Mouse (Mus musculus) midbrain, postnatal 0 days (tissue): ENCODE measurements around the gene Letmd1. TPM values are rescaled to one million over a fixed set of nuclear protein-coding genes. Genes with fewer than 3 reads are reported as not detected.
"Not testable (repeated sequence)": the region's sequence is repeated elsewhere in the genome, so short reads cannot be mapped to it uniquely, and the experiment has no call there.

Source experiments
- ATAC-seq: fragments of 200-750 bp; cut with Nextera tagmentation; 2 replicates; pipeline ENCODE4 v1.8.0; 2017; ENCODE audit warnings: moderate number of reproducible peaks, mild to moderate bottlenecking, moderate TSS enrichment, moderate library complexity; ENCODE audit not compliant: low FRiP score
- DNase-seq: peaks from one replicate; pipeline ENCODE4 v3.0.0-alpha.2; 2015; ENCODE audit warnings: low spot score
- H3K27ac ChIP-seq: fragments of 300-500 bp; sonication (generic); 2 replicates; pipeline ENCODE4 v1.5.1; 2014; ENCODE audit warnings: low read depth, mild to moderate bottlenecking, low read length, mixed read lengths
- H3K27me3 ChIP-seq: fragments of 300-500 bp; sonication (generic); 2 replicates; pipeline ENCODE4 v1.6.1; 2014; ENCODE audit warnings: low read length, control low read depth, mixed read lengths; ENCODE audit not compliant: insufficient read depth
- H3K36me3 ChIP-seq: fragments of 300-500 bp; sonication (generic); 2 replicates; pipeline ENCODE4 v1.6.1; 2014; ENCODE audit warnings: low read length, control low read depth, mixed read lengths; ENCODE audit not compliant: insufficient read depth
- H3K4me1 ChIP-seq: fragments of 300-500 bp; sonication (generic); 2 replicates; pipeline ENCODE4 v1.6.1; 2014; ENCODE audit warnings: mild to moderate bottlenecking, control low read depth, antibody characterized with exemption, low read length, mixed read lengths; ENCODE audit not compliant: insufficient read depth
- H3K4me2 ChIP-seq: fragments of 300-500 bp; sonication (generic); 2 replicates; pipeline ENCODE4 v1.6.1; 2014; ENCODE audit warnings: low read depth, mild to moderate bottlenecking, low read length, mixed read lengths; ENCODE audit not compliant: poor library complexity, severe bottlenecking
- H3K4me3 ChIP-seq: fragments of 300-500 bp; sonication (generic); 2 replicates; pipeline ENCODE4 v1.5.1; 2014; ENCODE audit warnings: low read depth, mild to moderate bottlenecking, low read length, moderate library complexity
- H3K9ac ChIP-seq: fragments of 300-500 bp; sonication (generic); replicated peaks from 2 replicates; pipeline ENCODE4 v1.6.1; 2014; ENCODE audit warnings: mild to moderate bottlenecking, low read length, moderate library complexity, mixed read lengths; ENCODE audit not compliant: poor library complexity, severe bottlenecking
- H3K9me3 ChIP-seq: fragments of 300-500 bp; sonication (generic); 2 replicates; pipeline ENCODE4 v1.6.1; 2016; ENCODE audit warnings: low read length, control low read depth
- CTCF ChIP-seq: IDR thresholded peaks from 2 replicates; pipeline ENCODE4 v1.5.1; 2016; ENCODE audit warnings: antibody characterized with exemption, mild to moderate bottlenecking
- WGBS: fragments of 180-500 bp; shearing (Covaris S2); extraction: QIAGEN DNeasy Blood & Tissue Kit; methylation state at CpG from one replicate; pipeline ENCODE4 v1.1.7; 2014; 5-methylcytosine and 5-hydroxymethylcytosine counted together
- polyA plus RNA-seq: library from polyadenylated mRNA; unstranded; fragments of >200 nt; fragmentation: Nextera tagmentation; extraction: Ambion mirVana; gene quantifications from 2 replicates; pipeline ENCODE4 v1.2.1, GENCODE M21; 2015
- total RNA-seq: library from RNA; depleted of rRNA; stranded (reverse); fragments of >200 nt; gene quantifications from 2 replicates; pipeline ENCODE4 v1.2.3, GENCODE M21; 2014

The Letmd1 gene
- total and polyA plus RNA-seq, 2 experiments from 2014 or later = 53.0 to 86.0 TPM

DNA sequence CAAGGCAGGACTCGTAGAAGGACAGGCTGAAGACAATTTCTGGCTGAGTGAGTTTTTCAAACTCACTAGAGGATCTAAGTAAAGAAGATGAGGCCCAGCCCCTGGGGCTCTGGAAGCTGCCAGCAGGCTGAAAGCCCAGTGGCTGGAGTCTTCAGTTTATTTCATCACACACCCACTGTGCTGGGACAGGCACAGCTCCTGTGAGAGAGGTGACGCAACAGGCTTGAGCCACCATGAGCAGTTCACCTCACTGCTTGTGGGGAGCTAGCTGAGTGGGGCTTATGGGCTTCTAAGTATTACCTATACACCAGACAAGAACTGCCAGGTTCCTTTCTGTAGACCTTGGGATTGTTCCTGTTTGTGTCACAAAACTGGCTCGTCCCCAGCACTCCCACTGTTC, 16.8 kb downstream of the Letmd1 start:
- no peak for TF ChIP-seq CTCF
- Histone ChIP-seq H3K27me3 (no peaks in the 10 kb centered on the region), H3K4me2 (no peak overlapping the region), H3K36me3 (peaks cover 75% of the 10 kb centered on the region), H3K9me3 (no peaks in the 10 kb centered on the region), H3K4me1 (no peaks in the 10 kb centered on the region), H3K27ac (no peak overlapping the region), H3K9ac (no peak overlapping the region), H3K4me3 (no peak overlapping the region)
- DNase-seq (no peak), ATAC-seq (no peak)
- 81% methylated on average over 3 of the region's 3 CpGs for WGBS

DNA sequence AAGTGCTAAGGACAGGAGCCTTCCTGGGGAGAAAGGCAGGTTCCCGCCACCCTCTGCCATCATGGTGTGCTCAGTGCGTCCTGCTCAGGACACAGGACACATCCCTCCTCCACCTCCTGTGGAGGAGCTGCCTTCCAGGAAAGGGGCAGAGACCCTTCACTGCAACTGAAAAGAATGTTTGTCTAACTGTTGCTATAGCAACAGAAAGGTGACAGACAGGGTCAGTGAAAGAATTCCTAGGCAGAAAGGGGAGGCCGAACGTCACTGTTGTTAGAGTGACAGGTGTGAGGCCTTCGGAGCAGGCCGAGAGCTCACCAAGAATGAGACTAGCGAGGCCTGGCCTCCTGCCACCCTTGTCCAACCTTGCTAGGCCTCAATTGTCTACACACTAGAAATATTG, 17.6 kb downstream of the Letmd1 start:
- no peak for ATAC-seq
- no peaks in the 10 kb centered on the region for H3K9me3 ChIP-seq
- H3K4me1 ChIP-seq = no peaks in the 10 kb centered on the region; the same call in 1 of the 2 replicates
- peaks cover 66% of the 10 kb centered on the region for H3K36me3 ChIP-seq
- H3K27ac ChIP-seq = no peak overlapping the region
- H3K4me3 ChIP-seq = no peak overlapping the region
- TF ChIP-seq CTCF = no peak
- H3K27me3 ChIP-seq = no peaks in the 10 kb centered on the region
- no peak overlapping the region for H3K4me2 ChIP-seq
- DNase-seq = no peak
- 15% methylated on average over 7 of the region's 7 CpGs for WGBS
- H3K9ac ChIP-seq = no peak overlapping the region

DNA sequence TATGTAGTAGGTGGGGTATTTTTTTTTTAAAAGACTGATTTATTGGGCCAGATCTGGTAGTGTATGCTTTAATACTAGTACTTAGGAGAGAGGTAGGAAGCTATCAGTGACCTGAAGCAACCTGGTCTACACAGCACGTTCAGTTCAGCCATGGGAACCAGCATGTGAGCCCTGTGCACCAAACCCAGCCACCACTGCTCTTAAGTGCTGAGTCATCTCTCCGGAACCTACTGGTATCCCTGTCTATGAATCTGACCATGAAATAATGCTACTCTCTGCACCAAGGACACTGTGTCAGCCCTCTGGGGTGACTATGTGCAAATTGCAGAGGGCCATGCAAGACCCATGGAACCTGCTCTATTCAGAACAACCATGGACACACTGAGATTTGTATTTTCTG, 18.2 kb downstream of the Letmd1 start:
- Histone ChIP-seq H3K27me3 (no peaks in the 10 kb centered on the region), H3K4me3 (no peak overlapping the region), H3K36me3 (peaks cover 60% of the 10 kb centered on the region), H3K9ac (no peak overlapping the region), H3K4me1 (peaks cover 2% of the 10 kb centered on the region), H3K4me2 (no peak overlapping the region), H3K27ac (no peak overlapping the region), H3K9me3 (no peaks in the 10 kb centered on the region)
- no peak for TF ChIP-seq CTCF
- ATAC-seq = no peak
- no peak for DNase-seq
- 91% methylated on average over 2 of the region's 2 CpGs for WGBS

DNA sequence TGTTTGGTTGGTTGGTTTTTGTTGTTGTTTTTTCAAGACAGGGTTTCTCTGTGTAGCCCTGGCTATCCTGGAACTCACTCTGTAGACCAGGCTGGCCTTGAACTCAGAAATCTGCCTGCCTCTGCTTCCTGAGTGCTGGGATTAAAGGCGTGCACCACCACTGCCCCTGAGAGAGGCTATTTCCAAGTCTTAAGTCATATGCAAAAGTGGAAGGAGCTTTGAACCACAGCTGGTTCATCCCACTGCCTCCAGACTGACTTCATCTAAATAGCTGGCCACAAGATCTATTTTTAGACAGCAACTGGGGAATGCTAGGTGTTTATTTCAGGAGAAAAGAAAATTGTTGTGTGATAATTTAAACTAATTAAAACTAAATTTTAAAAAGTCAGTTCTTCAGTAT, 19.5 kb downstream of the Letmd1 start:
- not testable (repeated sequence) for ATAC-seq, H3K9me3 ChIP-seq, H3K4me2 ChIP-seq, H3K9ac ChIP-seq, H3K4me3 ChIP-seq, H3K27me3 ChIP-seq, H3K27ac ChIP-seq, DNase-seq
- 86% methylated on average over 1 of the region's 1 CpGs for WGBS
- Histone ChIP-seq H3K36me3 (peaks cover 49% of the 10 kb centered on the region), H3K4me1 (peaks cover 11% of the 10 kb centered on the region)

DNA sequence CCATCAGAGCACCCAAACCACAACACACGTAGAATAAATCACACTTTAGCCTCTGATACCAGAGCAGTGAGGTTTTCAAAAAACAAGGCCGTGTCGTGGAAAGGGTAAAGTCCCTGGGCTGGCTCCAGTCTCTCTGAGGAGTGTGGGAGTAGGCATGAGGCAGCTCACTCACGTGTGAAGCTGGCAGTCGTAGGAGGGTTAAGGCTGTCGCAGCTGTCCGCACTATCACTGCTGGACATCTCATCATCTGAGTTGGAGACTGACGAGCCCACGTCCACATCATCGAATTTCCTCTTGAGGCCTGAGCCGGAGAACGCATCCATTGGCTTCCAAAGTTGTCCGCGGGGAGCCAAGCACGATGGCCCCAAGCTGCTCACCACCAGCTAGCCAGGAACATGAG, 20.4 kb downstream of the Letmd1 start:
- ATAC-seq (no peak), DNase-seq (no peak)
- peaks cover 40% of the 10 kb centered on the region for H3K36me3 ChIP-seq
- H3K9me3 ChIP-seq = no peaks in the 10 kb centered on the region
- no peak overlapping the region for H3K4me3 ChIP-seq
- no peak for TF ChIP-seq CTCF
- no peaks in the 10 kb centered on the region for H3K27me3 ChIP-seq
- no peak overlapping the region for H3K4me2 ChIP-seq
- no peak overlapping the region for H3K9ac ChIP-seq
- WGBS = 81% methylated on average over 15 of the region's 15 CpGs
- H3K4me1 ChIP-seq = peaks cover 15% of the 10 kb centered on the region
- H3K27ac ChIP-seq = no peak overlapping the region

DNA sequence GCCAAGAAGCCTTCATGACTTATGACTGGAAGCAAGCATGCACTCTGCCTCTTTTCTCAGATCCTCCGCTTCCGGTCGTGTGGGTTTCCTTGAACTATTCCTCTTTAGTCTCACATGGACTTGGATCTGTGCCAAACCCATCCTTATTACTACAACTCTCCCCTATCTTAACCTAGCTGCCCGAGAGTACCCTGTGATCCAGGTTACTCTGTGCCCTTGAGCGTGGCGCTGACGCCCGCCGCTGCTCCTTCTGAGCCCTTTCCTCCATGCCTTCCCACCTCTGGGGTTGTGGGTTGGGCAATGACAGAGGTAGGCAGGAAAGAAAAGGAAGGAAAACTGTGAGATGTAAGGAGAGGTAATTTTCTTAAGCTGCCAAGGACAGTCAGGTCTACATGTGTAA, 23.1 kb downstream of the Letmd1 start:
- TF ChIP-seq CTCF = no peak
- no peaks in the 10 kb centered on the region for H3K27me3 ChIP-seq
- H3K9ac ChIP-seq = no peak overlapping the region
- ATAC-seq (no peak), DNase-seq (no peak)
- H3K27ac ChIP-seq = no peak overlapping the region
- peak overlapping the region; percentile 16 for H3K4me2 ChIP-seq
- 65% methylated on average over 9 of the region's 9 CpGs for WGBS
- peaks cover 15% of the 10 kb centered on the region for H3K4me1 ChIP-seq
- H3K9me3 ChIP-seq = no peaks in the 10 kb centered on the region
- no peak overlapping the region; the same call in 1 of the 2 replicates for H3K4me3 ChIP-seq
- H3K36me3 ChIP-seq = peaks cover 14% of the 10 kb centered on the region
